8 mouse cellular contexts compared by ENCODE assay signal in the genomic region with DNA sequence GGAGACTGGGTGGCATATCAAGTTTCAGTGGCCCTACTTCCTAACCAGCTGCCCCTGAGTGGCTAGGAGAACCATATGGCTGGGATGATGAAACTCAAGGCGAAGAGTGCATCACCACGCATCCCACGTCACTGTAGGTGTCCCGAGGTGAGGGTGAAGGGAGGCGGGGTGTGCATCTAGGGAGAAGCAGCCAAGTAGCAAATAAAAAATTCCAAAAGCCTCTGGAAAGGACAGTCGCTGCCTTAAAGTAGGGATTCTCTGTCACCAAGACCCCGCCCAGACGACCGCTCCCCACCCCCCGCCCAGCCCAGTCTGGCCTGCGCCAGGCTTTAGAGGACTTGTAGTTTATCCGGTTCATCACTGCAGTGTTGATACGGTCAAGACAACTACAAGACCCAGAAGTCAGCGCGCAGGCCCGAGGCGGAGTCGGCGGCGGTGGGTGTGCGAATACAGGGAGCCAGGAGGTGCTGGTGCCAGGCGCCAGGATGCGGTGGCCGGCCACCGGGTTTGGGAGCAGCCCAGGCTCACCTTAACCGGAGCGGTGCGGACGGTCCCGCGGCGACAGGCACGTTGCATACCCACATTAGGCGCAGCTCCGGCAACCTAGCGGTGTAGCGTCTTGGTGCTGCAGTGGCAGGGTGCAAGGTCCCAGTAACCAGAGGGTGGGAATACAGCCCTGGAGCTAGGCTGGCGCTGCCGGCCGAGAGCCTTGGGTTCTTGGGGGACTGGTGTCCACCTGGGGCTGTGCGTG. TPM values are rescaled to one million over a fixed set of nuclear protein-coding genes. Genes with fewer than 3 reads are reported as not detected.
DNase-seq lines count a peak whose midpoint lies in the region; ATAC-seq and TF ChIP-seq lines count a peak whose summit lies in the region.

Gene Gpt2, plus strand, starts transcription at position 452 of the 751 bp plus-strand sequence.

- H3K4me2 ChIP-seq in forebrain, embryonic 15.5 days (replicated peaks), result peak within 1 kb of the TSS; percentile 86

- peak within 1 kb of the TSS; percentile 96 for H3K4me3 ChIP-seq in E14TG2a.4 (replicated peaks; ENCODE audit: low read length)
- peak within 1 kb of the TSS; percentile 82 for H3K4me3 ChIP-seq in forebrain, embryonic 15.5 days
- peak within 1 kb of the TSS; percentile 92 for H3K4me3 ChIP-seq in lung, adult 2 months (replicated peaks; ENCODE audit: extremely low read depth, low read depth, low read length)

- no peak for TF ChIP-seq CTCF in E14TG2a.4 (conservative IDR thresholded peaks at IDR 0.05; ENCODE audit: low read length)
- no peak for TF ChIP-seq CTCF in lung, adult 2 months (IDR thresholded peaks at IDR 0.05; ENCODE audit: insufficient read depth, low read length)

- peak within 1 kb of the TSS; percentile 78 for H3K27ac ChIP-seq in forebrain, embryonic 15.5 days (replicated peaks)

- TF ChIP-seq POLR2A in lung, adult 2 months (IDR thresholded peaks at IDR 0.05; ENCODE audit: borderline replicate concordance, extremely low read depth, low read depth, low read length), result peak; percentile 32; the same call in 1 of the 2 replicates

- DNase-seq in c-Kit-positive CD71-positive TER-119-positive erythroid progenitor cells, embryonic 14.5 days (ENCODE audit: low spot score), result peak; percentile 65
- DNase-seq in heart, postnatal 25 days (ENCODE audit: low spot score), result peak; percentile 87
- DNase-seq in layer of hippocampus, adult 18-20 months (ENCODE audit: low spot score in 2 of 2), result peak; percentile 95 to 98
- peak; percentile 90 for DNase-seq in lung, adult 2 months
- peak; percentile 81 to 83 for DNase-seq in thymus, adult 18-20 months

- ATAC-seq in forebrain, embryonic 15.5 days (replicated peaks), result peak; percentile 100
- ATAC-seq in neutrophil, adult 5-6 weeks (ENCODE audit: extremely low read depth, insufficient number of reproducible peaks, low FRiP score, poor library complexity, severe bottlenecking), result peak; percentile 91

- no peaks in the 10 kb centered on the region for H3K27me3 ChIP-seq in E14TG2a.4 (ENCODE audit: insufficient read depth, low read length)
- H3K27me3 ChIP-seq in forebrain, embryonic 15.5 days, result no peaks in the 10 kb centered on the region

- peaks cover 36% of the 10 kb centered on the region for H3K36me3 ChIP-seq in E14TG2a.4 (ENCODE audit: insufficient read depth, low read length)
- H3K36me3 ChIP-seq in forebrain, embryonic 15.5 days, result no peaks in the 10 kb centered on the region

- WGBS in forebrain, embryonic 15.5 days, result under 1% methylated on average over 41 of the region's 41 CpGs
- under 1% methylated on average over 41 of the region's 41 CpGs for WGBS in lung, adult 2 months

- H3K9me3 ChIP-seq in E14TG2a.4 (ENCODE audit: low read length), result no peaks in the 10 kb centered on the region
- no peaks in the 10 kb centered on the region for H3K9me3 ChIP-seq in forebrain, embryonic 15.5 days

- H3K9ac ChIP-seq in forebrain, embryonic 15.5 days (replicated peaks), result peak within 1 kb of the TSS; percentile 74

- intact Hi-C loops in heart, postnatal 25 days (cut with DNase I), result loop anchor here (5.0 kb wide), 1 partner anchor 35 kb away; no protein-coding TSS in a partner anchor

- peaks cover 84% of the 10 kb centered on the region for H3K4me1 ChIP-seq in E14TG2a.4 (replicated peaks; ENCODE audit: low read depth, low read length)
- H3K4me1 ChIP-seq in forebrain, embryonic 15.5 days, result peaks cover 16% of the 10 kb centered on the region
- H3K4me1 ChIP-seq in lung, adult 2 months (ENCODE audit: control insufficient read depth, insufficient read depth, low read length), result 0 out of 2 replicates have a peak, but pooled peaks cover 4% of the 10 kb centered on the region

RNA-seq across cellular contexts. Expression of gene Gpt2, which starts in this region (rescaled TPM):
- polyA plus RNA-seq in forebrain, embryonic 15.5 days (2015; fragmentation: Nextera tagmentation; extraction: Ambion mirVana), result 39.7 and 40.9 TPM in 2 replicates
- 10 to 100 TPM; 32.9 to 36.1 TPM for total RNA-seq in heart, postnatal 25 days (2021)
- total RNA-seq in layer of hippocampus, adult 18-20 months (2021), result 10 to 100 TPM; 86.8 to 90.7 TPM
- 9.6 and 16.4 TPM in 2 replicates for polyA plus RNA-seq in lung, adult 2 months (2012; rRNA removed)
- 1.2 and 5.6 TPM in 2 replicates for total RNA-seq in neutrophil, adult 5-6 weeks (2017)

Comparison
In these comparisons a context has a peak if more than half of its experiments do, and no peak if none do; other contexts are left out.
1. Peak in every context shown above with its lines: DNase-seq, ATAC-seq, H3K4me3 ChIP-seq and H3K27ac ChIP-seq.